Mouse (Mus musculus) forebrain, embryonic 12.5 days (tissue): ENCODE measurements at regions not wholly inside any gene's neighbourhood (a gene's known extent, or its start where the extent isn't known, plus 50 kb on each side); places are given as distances from the start of the nearest gene placed in this dataset.
"Not testable (repeated sequence)": the region's sequence is repeated elsewhere in the genome, so short reads cannot be mapped to it uniquely, and the experiment has no call there.

ENCODE experiments used
- ATAC-seq: fragments of 200-750 bp; cut with Nextera tagmentation; 2 replicates; pipeline ENCODE4 v1.8.0; 2017; ENCODE audit warnings: moderate TSS enrichment; ENCODE audit not compliant: low FRiP score
- H3K27ac ChIP-seq: fragments of 300-500 bp; sonication (generic); 2 replicates; pipeline ENCODE4 v1.5.1; 2016; ENCODE audit warnings: mild to moderate bottlenecking
- H3K27me3 ChIP-seq: fragments of 300-500 bp; sonication (generic); 2 replicates; pipeline ENCODE4 v1.6.1; 2016; ENCODE audit warnings: mild to moderate bottlenecking
- H3K36me3 ChIP-seq: fragments of 300-500 bp; sonication (generic); replicated peaks from 2 replicates; pipeline ENCODE4 v1.6.1; 2016; ENCODE audit warnings: mild to moderate bottlenecking
- H3K4me1 ChIP-seq: fragments of 300-500 bp; sonication (generic); 2 replicates; pipeline ENCODE4 v1.6.1; 2016
- H3K4me2 ChIP-seq: fragments of 300-500 bp; sonication (generic); 2 replicates; pipeline ENCODE4 v1.6.1; 2016; ENCODE audit warnings: mild to moderate bottlenecking, moderate library complexity
- H3K4me3 ChIP-seq: fragments of 300-500 bp; sonication (generic); replicated peaks from 2 replicates; pipeline ENCODE4 v1.5.1; 2016; ENCODE audit warnings: mild to moderate bottlenecking
- H3K9ac ChIP-seq: fragments of 300-500 bp; sonication (generic); 2 replicates; pipeline ENCODE4 v1.6.1; 2016; ENCODE audit warnings: mild to moderate bottlenecking
- H3K9me3 ChIP-seq: fragments of 300-500 bp; sonication (generic); 2 replicates; pipeline ENCODE4 v1.6.1; 2016
- WGBS: fragments of 180-500 bp; shearing (Covaris S2); methylation state at CpG from one replicate; pipeline ENCODE4 v1.1.7; 2016; 5-methylcytosine and 5-hydroxymethylcytosine counted together

DNA sequence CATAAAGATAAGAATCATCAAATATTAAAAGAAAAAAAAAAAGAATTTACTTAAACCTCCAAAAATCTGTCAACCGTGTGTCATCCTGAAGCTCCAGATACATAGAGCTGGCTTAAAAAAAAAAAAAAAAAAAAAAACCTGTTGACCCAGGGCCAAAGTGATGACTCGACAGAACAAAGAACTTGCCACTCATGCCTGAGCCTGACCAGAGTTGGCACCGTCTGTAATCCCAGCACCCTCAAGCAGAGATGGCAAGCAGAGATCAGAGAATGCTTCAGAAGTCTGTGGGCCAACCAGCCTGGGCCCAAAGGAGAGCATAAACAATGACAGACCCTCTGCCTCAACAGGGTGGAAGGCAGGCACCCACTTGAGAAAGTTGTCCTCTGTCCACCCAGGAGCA is 230.3 kb downstream of the Nfkbiz start:
- no peak overlapping the region for H3K4me3 ChIP-seq
- H3K27ac ChIP-seq = no peak overlapping the region
- 86% methylated on average over 3 of the region's 3 CpGs for WGBS
- no peaks in the 10 kb centered on the region for H3K4me1 ChIP-seq
- no peak overlapping the region for H3K4me2 ChIP-seq
- H3K27me3 ChIP-seq = no peaks in the 10 kb centered on the region
- H3K36me3 ChIP-seq = no peaks in the 10 kb centered on the region
- H3K9me3 ChIP-seq = no peaks in the 10 kb centered on the region
- ATAC-seq = no peak
- H3K9ac ChIP-seq = no peak overlapping the region

DNA sequence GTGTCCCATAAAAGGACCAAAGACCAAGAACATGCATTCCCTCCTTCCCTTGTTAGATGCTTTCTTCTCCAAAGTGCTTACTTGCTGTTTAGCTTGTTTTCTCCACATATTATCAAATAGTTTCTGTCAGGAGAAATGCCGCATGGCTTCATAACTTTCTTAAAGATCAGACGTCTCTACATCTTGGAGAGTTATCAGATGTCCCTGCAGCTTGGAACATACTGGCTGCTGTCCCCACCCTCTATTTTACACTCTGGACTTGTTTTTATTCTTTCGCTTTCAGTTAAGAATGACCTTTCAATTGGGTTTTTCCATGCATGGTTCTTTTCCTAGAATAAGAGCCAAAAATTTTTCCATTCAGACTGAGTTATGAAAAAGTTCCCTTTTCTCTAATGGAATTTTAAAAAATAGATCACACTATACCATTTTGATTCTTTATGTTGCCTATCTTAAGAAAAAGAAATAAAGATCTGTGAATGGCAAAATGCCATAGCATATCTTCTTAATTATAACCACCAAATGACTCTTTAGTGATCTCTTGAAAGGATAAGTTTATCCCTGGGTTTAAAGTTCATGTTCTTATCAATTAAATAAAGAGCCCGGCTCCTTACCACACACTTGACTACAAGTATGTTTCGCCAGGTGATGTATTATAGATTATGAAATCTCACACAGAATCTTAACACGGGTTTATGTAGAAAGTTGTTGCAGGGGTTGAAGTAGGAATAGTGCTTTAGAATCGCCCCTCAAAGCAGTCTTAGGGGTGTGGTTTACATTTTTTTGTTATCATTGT is 232.1 kb downstream of the Nfkbiz start:
- Histone ChIP-seq H3K4me3 (no peak overlapping the region), H3K27me3 (no peaks in the 10 kb centered on the region), H3K4me2 (no peak overlapping the region), H3K9me3 (no peaks in the 10 kb centered on the region), H3K9ac (no peak overlapping the region), H3K36me3 (no peaks in the 10 kb centered on the region), H3K4me1 (no peaks in the 10 kb centered on the region), H3K27ac (no peak overlapping the region)
- 90% methylated on average over 7 of the region's 7 CpGs for WGBS
- ATAC-seq = no peak

DNA sequence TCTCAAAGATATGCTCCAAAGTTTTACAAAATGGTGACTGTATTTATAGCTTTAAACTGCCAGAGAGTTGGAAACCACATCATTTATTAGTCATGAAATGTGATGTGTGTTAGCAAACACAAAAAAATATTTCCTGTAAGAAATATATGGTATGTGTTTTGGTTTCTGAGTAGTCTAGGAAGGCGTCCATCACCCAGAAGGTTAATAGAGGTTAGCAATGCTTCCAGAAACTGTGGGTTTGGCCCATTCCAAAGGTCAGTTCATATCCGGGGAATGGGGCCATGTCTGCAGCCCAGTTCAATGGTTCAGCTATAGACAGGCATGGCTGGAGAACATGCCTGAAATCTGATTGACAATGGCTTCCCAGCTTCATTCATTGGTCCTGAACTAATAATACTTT is 235.1 kb downstream of the Nfkbiz start:
- WGBS = 87% methylated on average over 2 of the region's 2 CpGs
- no peak overlapping the region for H3K9ac ChIP-seq
- no peaks in the 10 kb centered on the region for H3K9me3 ChIP-seq
- H3K4me1 ChIP-seq = no peaks in the 10 kb centered on the region
- H3K4me3 ChIP-seq = no peak overlapping the region
- H3K27ac ChIP-seq = no peak overlapping the region
- H3K36me3 ChIP-seq = no peaks in the 10 kb centered on the region
- no peaks in the 10 kb centered on the region for H3K27me3 ChIP-seq
- no peak overlapping the region for H3K4me2 ChIP-seq
- no peak for ATAC-seq

DNA sequence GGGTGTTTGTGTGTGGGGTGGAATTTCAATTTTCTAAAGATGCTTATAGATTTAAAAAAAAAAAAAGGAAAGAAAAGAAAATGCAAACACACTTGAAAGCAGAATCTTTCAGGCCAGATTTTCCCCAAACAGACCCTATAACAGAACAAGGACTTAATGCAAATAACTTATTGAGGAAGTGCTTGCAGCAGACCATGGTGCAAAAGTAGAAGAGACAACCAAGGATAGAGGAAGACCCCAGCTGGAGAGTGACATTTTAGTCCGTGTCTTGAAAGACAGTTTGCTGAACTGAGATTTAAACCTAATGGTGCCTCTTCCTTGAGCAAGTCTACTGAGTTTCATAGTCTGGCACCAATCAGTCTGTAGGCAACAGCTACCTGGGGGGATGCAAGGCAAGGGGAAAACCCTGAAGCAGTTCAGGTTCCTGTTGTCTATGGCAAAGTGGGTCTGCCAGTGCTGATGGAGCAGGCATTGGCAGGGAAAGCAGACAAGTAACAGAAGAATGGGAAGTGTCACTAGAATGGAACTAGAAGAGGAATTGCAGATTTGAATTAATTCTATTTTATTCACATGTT is 249.2 kb downstream of the Nfkbiz start:
- Histone ChIP-seq H3K27ac (no peak overlapping the region), H3K27me3 (no peaks in the 10 kb centered on the region), H3K9ac (no peak overlapping the region), H3K4me2 (no peak overlapping the region), H3K4me3 (no peak overlapping the region), H3K36me3 (no peaks in the 10 kb centered on the region), H3K9me3 (no peaks in the 10 kb centered on the region), H3K4me1 (no peaks in the 10 kb centered on the region)
- WGBS = 73% methylated on average over 1 of the region's 1 CpGs
- ATAC-seq = no peak

DNA sequence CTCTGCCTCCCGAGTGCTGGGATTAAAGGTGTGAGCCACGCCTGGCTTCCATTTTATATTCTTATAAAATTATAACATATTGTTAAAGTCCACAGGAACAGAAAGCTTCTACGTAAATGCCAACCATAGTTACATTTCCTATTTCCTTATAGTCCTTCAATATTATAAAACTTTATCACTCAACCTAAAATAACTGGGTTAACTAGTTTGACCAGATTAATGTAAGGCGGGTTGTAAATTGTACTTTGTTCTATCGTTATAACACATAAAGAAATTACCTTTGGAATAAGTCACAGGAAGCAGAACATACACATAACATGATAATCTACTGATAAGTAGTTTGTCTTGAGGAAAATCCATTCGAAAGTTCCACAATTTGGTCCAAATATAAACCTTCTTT is 251.6 kb downstream of the Nfkbiz start:
- no peaks in the 10 kb centered on the region for H3K36me3 ChIP-seq
- H3K27me3 ChIP-seq = no peaks in the 10 kb centered on the region
- no peaks in the 10 kb centered on the region for H3K9me3 ChIP-seq
- ATAC-seq = no peak
- H3K4me1 ChIP-seq = no peaks in the 10 kb centered on the region
- H3K4me3 ChIP-seq = no peak overlapping the region
- no peak overlapping the region for H3K4me2 ChIP-seq
- H3K27ac ChIP-seq = no peak overlapping the region
- 92% methylated on average over 6 of the region's 6 CpGs for WGBS
- H3K9ac ChIP-seq = no peak overlapping the region

DNA sequence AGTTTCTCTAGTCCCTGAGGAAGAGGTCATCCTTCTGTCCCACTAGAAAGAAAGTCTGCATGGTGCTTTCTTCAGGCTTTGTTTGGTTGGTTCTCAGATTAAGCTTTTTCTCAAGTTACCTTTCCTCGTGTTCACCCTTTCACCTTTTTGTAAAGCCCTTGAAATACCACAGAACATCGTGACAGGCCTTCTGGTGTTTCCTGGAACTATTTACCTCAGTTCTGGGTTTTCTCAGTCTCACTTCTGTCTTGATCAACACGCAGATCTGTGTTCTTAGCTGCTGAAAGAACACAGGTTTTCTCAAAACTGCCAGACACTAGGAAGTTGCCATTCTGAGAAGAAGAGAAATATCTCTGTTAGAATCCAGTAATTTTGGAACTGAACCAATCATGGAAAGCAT is 255.8 kb downstream of the Nfkbiz start:
- Histone ChIP-seq H3K4me3 (no peak overlapping the region), H3K4me2 (no peak overlapping the region), H3K9me3 (no peaks in the 10 kb centered on the region), H3K4me1 (no peaks in the 10 kb centered on the region), H3K36me3 (no peaks in the 10 kb centered on the region), H3K27ac (no peak overlapping the region), H3K27me3 (no peaks in the 10 kb centered on the region), H3K9ac (no peak overlapping the region)
- 72% methylated on average over 3 of the region's 3 CpGs for WGBS
- no peak for ATAC-seq

- WGBS = 96% methylated on average over 7 of the region's 7 CpGs
- no peak overlapping the region for H3K4me3 ChIP-seq
- no peaks in the 10 kb centered on the region for H3K4me1 ChIP-seq
- no peak for ATAC-seq
- no peaks in the 10 kb centered on the region for H3K27me3 ChIP-seq
- H3K27ac ChIP-seq = no peak overlapping the region
- no peaks in the 10 kb centered on the region for H3K36me3 ChIP-seq
- H3K4me2 ChIP-seq = no peak overlapping the region
- H3K9me3 ChIP-seq = no peaks in the 10 kb centered on the region
- H3K9ac ChIP-seq = no peak overlapping the region
Measured at GRCm38 (mm10) chr16:55582029-55582428, 256.7 kb downstream of the Nfkbiz start.

DNA sequence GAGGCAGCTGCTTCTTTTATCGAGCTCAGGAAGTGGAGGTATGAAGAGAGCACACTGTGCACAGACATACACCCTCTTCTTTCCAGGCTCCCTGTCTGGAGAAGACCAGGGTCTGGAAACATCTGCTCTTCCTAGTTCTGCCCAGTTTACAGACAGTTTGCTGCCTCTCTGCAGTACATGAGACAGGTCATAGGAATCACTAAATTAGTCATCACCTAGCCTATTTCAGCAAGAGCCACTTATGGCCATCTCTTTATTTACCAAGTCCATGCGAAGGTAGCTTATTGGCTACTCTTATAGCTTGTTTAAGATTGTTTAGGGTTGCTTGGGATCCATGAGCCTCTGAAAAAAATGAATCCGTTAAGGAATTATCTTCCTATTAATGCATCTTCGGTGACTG is 257.9 kb downstream of the Nfkbiz start:
- no peaks in the 10 kb centered on the region for H3K36me3 ChIP-seq
- no peak overlapping the region for H3K4me2 ChIP-seq
- H3K9ac ChIP-seq = no peak overlapping the region
- no peaks in the 10 kb centered on the region for H3K9me3 ChIP-seq
- no peaks in the 10 kb centered on the region for H3K27me3 ChIP-seq
- 90% methylated on average over 4 of the region's 4 CpGs for WGBS
- no peak for ATAC-seq
- H3K4me3 ChIP-seq = no peak overlapping the region
- no peak overlapping the region for H3K27ac ChIP-seq
- no peaks in the 10 kb centered on the region for H3K4me1 ChIP-seq

- Histone ChIP-seq H3K27me3 (no peaks in the 10 kb centered on the region), H3K27ac (no peak overlapping the region), H3K36me3 (no peaks in the 10 kb centered on the region), H3K4me2 (no peak overlapping the region), H3K4me1 (no peaks in the 10 kb centered on the region), H3K4me3 (no peak overlapping the region), H3K9ac (no peak overlapping the region), H3K9me3 (no peaks in the 10 kb centered on the region)
- no peak for ATAC-seq
- WGBS = 82% methylated on average over 5 of the region's 5 CpGs
Measured at GRCm38 (mm10) chr16:55578686-55579085, 260.0 kb downstream of the Nfkbiz start.

DNA sequence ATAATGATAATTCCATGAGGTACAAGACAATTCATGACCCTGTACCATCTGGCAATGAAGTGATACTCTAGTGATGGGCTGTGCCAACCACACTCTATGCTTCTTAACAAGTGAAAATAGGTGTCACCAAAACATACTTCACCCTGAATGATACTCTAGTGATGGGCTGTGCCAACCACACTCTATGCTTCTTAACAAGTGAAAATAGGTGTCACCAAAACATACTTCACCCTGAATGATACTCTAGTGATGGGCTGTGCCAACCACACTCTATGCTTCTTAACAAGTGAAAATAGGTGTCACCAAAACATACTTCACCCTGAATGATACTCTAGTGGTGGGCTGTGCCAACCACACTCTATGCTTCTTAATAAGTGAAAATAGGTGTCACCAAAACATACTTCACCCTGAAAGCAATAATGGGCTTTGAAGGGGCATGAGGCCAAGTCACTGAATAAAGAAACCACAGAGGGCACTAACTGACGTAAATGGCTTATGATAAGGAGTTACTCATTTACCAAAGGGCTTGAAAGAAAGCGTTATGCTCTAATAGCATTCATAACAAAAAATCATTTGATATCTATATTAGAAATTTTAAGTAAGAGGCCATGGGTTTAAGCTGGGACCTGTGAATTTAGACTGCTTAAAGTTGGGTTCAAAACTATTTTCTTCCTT is 263.0 kb downstream of the Nfkbiz start:
- H3K4me3 ChIP-seq, H3K27me3 ChIP-seq, H3K4me1 ChIP-seq, H3K36me3 ChIP-seq, H3K27ac ChIP-seq, ATAC-seq, H3K4me2 ChIP-seq, H3K9me3 ChIP-seq, H3K9ac ChIP-seq: not testable (repeated sequence)
- WGBS = 90% methylated on average over 2 of the region's 2 CpGs

DNA sequence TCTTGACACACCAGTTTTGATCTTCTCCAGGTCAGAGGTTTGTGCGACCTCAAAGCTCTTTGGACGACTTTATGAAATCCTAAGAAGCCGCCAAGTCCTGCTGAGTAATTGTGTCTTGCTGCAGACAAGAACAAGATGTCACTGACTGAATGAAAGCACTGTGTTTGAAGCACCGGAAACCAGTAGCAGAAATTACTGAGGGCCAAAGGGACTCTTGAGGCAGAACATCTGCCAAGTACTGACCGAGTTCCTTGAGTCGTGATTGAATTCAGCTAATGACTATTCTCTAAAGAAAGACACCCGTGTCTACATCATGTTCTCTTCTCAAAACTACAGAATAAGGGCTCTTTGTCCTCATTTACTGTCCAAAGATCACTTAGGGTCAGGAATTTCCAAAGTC is 267.6 kb downstream of the Nfkbiz start:
- H3K9ac ChIP-seq = no peak overlapping the region
- 65% methylated on average over 7 of the region's 7 CpGs for WGBS
- H3K9me3 ChIP-seq = no peaks in the 10 kb centered on the region
- ATAC-seq = no peak
- H3K36me3 ChIP-seq = no peaks in the 10 kb centered on the region
- H3K27ac ChIP-seq = no peak overlapping the region
- no peaks in the 10 kb centered on the region; the same call in 1 of the 2 replicates for H3K4me1 ChIP-seq
- no peak overlapping the region for H3K4me3 ChIP-seq
- H3K27me3 ChIP-seq = no peaks in the 10 kb centered on the region
- H3K4me2 ChIP-seq = no peak overlapping the region

DNA sequence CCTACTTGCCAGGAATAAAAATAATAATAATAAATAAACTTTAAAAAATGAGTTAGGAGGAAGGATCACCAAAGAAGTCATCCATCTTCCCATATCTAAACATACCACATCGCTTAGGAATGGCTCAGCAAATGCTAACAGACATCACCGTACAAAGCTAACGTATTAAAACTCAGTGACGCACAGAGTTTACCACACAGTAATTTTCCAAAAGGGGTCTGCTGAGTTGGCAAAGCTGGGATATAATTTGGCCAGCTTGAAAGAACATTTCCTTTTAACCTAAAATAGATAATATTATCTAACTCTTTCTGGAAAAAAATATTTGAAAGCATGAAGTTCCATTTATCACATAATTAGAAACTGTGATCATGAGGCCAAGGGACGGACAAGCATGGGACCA is 268.6 kb downstream of the Nfkbiz start:
- Histone ChIP-seq H3K27ac (no peak overlapping the region), H3K4me1 (no peaks in the 10 kb centered on the region; the same call in 1 of the 2 replicates), H3K4me2 (no peak overlapping the region), H3K9me3 (no peaks in the 10 kb centered on the region), H3K36me3 (no peaks in the 10 kb centered on the region), H3K9ac (no peak overlapping the region), H3K27me3 (no peaks in the 10 kb centered on the region), H3K4me3 (no peak overlapping the region)
- no peak for ATAC-seq
- 96% methylated on average over 5 of the region's 5 CpGs for WGBS
